Mouse (Mus musculus): ENCODE data around the gene H2al1a. TPM values are rescaled to one million over a fixed set of nuclear protein-coding genes. Genes with fewer than 3 reads are reported as not detected.
"Not testable (repeated sequence)": the region's sequence is repeated elsewhere in the genome, so short reads cannot be mapped to it uniquely, and the experiment has no call there.

The H2al1a gene
- polyA plus RNA-seq (2014; fragmentation: Nextera tagmentation; extraction: Ambion mirVana) = not detected in 2 replicates

- H3K4me3 ChIP-seq (ENCODE audit: low read depth, low read length); ATAC-seq (ENCODE audit: low read depth); H3K27me3 ChIP-seq (replicated peaks; ENCODE audit: control insufficient read depth, insufficient read depth, low read length); H3K36me3 ChIP-seq (ENCODE audit: control insufficient read depth, insufficient read depth, low read length); H3K9me3 ChIP-seq (ENCODE audit: control insufficient read depth, low read length); H3K9ac ChIP-seq (ENCODE audit: low read depth, low read length); DNase-seq (ENCODE audit: low spot score); H3K4me2 ChIP-seq (ENCODE audit: low read depth, low read length); H3K4me1 ChIP-seq (ENCODE audit: control insufficient read depth, insufficient read depth, low read length); H3K27ac ChIP-seq (replicated peaks; ENCODE audit: low read depth, low read length): not testable (repeated sequence)
- no CpG with 5 or more reads among the region's 3 CpGs for WGBS
Observed at GRCm38 (mm10) chrX:11298957-11299356, at the start of gene H2al1a. TSS of gene H2al1a (plus strand) at chrX:11299257.

GRCm38 (mm10) chrX:11250155-11250554 is 48.9 kb upstream of the H2al1a start:
- Histone ChIP-seq H3K36me3 (ENCODE audit: control insufficient read depth, insufficient read depth, low read length) (no peaks in the 10 kb centered on the region), H3K27me3 (replicated peaks; ENCODE audit: control insufficient read depth, insufficient read depth, low read length) (peaks cover 10% of the 10 kb centered on the region), H3K4me2 (ENCODE audit: low read depth, low read length) (no peak overlapping the region), H3K27ac (replicated peaks; ENCODE audit: low read depth, low read length) (no peak overlapping the region), H3K4me1 (ENCODE audit: control insufficient read depth, insufficient read depth, low read length) (0 out of 2 replicates have a peak, but pooled peaks cover 3% of the 10 kb centered on the region), H3K9ac (ENCODE audit: low read depth, low read length) (no peak overlapping the region), H3K4me3 (ENCODE audit: low read depth, low read length) (no peak overlapping the region), H3K9me3 (ENCODE audit: control insufficient read depth, low read length) (no peaks in the 10 kb centered on the region)
- ATAC-seq (ENCODE audit: low read depth) = no peak
- WGBS = 34% methylated on average over 12 of the region's 12 CpGs
- no peak for DNase-seq (ENCODE audit: low spot score)

- 45% methylated on average over 5 of the region's 5 CpGs for WGBS
- Histone ChIP-seq H3K27me3 (replicated peaks; ENCODE audit: control insufficient read depth, insufficient read depth, low read length) (peaks cover 12% of the 10 kb centered on the region), H3K4me3 (ENCODE audit: low read depth, low read length) (no peak overlapping the region), H3K4me1 (ENCODE audit: control insufficient read depth, insufficient read depth, low read length) (peaks cover 3% of the 10 kb centered on the region; the same call in 1 of the 2 replicates), H3K9me3 (ENCODE audit: control insufficient read depth, low read length) (no peaks in the 10 kb centered on the region), H3K27ac (replicated peaks; ENCODE audit: low read depth, low read length) (no peak overlapping the region), H3K36me3 (ENCODE audit: control insufficient read depth, insufficient read depth, low read length) (no peaks in the 10 kb centered on the region), H3K9ac (ENCODE audit: low read depth, low read length) (no peak overlapping the region), H3K4me2 (ENCODE audit: low read depth, low read length) (0 out of 2 replicates have a peak overlapping the region, but pooled peaks have one; percentile 18)
- ATAC-seq (ENCODE audit: low read depth) (no peak), DNase-seq (ENCODE audit: low spot score) (no peak)
Observed at GRCm38 (mm10) chrX:11254062-11254461, 45.0 kb upstream of the H2al1a start.

GRCm38 (mm10) chrX:11254521-11255207 is 44.4 kb upstream of the H2al1a start:
- ATAC-seq (ENCODE audit: low read depth) (no peak), DNase-seq (ENCODE audit: low spot score) (peak; percentile 38)
- no peak overlapping the region for H3K4me3 ChIP-seq (ENCODE audit: low read depth, low read length)
- peaks cover 12% of the 10 kb centered on the region for H3K27me3 ChIP-seq (replicated peaks; ENCODE audit: control insufficient read depth, insufficient read depth, low read length)
- H3K9ac ChIP-seq (ENCODE audit: low read depth, low read length) = no peak overlapping the region
- H3K4me2 ChIP-seq (ENCODE audit: low read depth, low read length) = peak overlapping the region; percentile 18; the same call in 1 of the 2 replicates
- peaks cover 3% of the 10 kb centered on the region; the same call in 1 of the 2 replicates for H3K4me1 ChIP-seq (ENCODE audit: control insufficient read depth, insufficient read depth, low read length)
- WGBS = 43% methylated on average over 11 of the region's 11 CpGs
- no peak overlapping the region; the same call in 1 of the 2 replicates for H3K27ac ChIP-seq (replicated peaks; ENCODE audit: low read depth, low read length)
- no peaks in the 10 kb centered on the region for H3K9me3 ChIP-seq (ENCODE audit: control insufficient read depth, low read length)
- H3K36me3 ChIP-seq (ENCODE audit: control insufficient read depth, insufficient read depth, low read length) = no peaks in the 10 kb centered on the region

- H3K36me3 ChIP-seq (ENCODE audit: control insufficient read depth, insufficient read depth, low read length) = no peaks in the 10 kb centered on the region
- DNase-seq (ENCODE audit: low spot score) (no peak), ATAC-seq (ENCODE audit: low read depth) (no peak)
- no peak overlapping the region for H3K4me3 ChIP-seq (ENCODE audit: low read depth, low read length)
- H3K9ac ChIP-seq (ENCODE audit: low read depth, low read length) = no peak overlapping the region
- no peaks in the 10 kb centered on the region for H3K9me3 ChIP-seq (ENCODE audit: control insufficient read depth, low read length)
- H3K27ac ChIP-seq (replicated peaks; ENCODE audit: low read depth, low read length) = no peak overlapping the region
- H3K27me3 ChIP-seq (replicated peaks; ENCODE audit: control insufficient read depth, insufficient read depth, low read length) = peaks cover 12% of the 10 kb centered on the region
- no peak overlapping the region for H3K4me2 ChIP-seq (ENCODE audit: low read depth, low read length)
- 45% methylated on average over 8 of the region's 8 CpGs for WGBS
- peaks cover 3% of the 10 kb centered on the region; the same call in 1 of the 2 replicates for H3K4me1 ChIP-seq (ENCODE audit: control insufficient read depth, insufficient read depth, low read length)
Observed at GRCm38 (mm10) chrX:11255564-11256360, 43.3 kb upstream of the H2al1a start.

- H3K4me3 ChIP-seq (ENCODE audit: low read depth, low read length) = no peak overlapping the region
- H3K27ac ChIP-seq (replicated peaks; ENCODE audit: low read depth, low read length) = no peak overlapping the region
- H3K9me3 ChIP-seq (ENCODE audit: control insufficient read depth, low read length) = no peaks in the 10 kb centered on the region
- DNase-seq (ENCODE audit: low spot score) (no peak), ATAC-seq (ENCODE audit: low read depth) (no peak)
- H3K27me3 ChIP-seq (replicated peaks; ENCODE audit: control insufficient read depth, insufficient read depth, low read length) = peaks cover 22% of the 10 kb centered on the region; the same call in 1 of the 2 replicates
- H3K9ac ChIP-seq (ENCODE audit: low read depth, low read length) = no peak overlapping the region
- WGBS = 62% methylated on average over 8 of the region's 8 CpGs
- no peaks in the 10 kb centered on the region for H3K36me3 ChIP-seq (ENCODE audit: control insufficient read depth, insufficient read depth, low read length)
- H3K4me1 ChIP-seq (ENCODE audit: control insufficient read depth, insufficient read depth, low read length) = no peaks in the 10 kb centered on the region
- H3K4me2 ChIP-seq (ENCODE audit: low read depth, low read length) = no peak overlapping the region
Observed at GRCm38 (mm10) chrX:11264918-11265317, 34.1 kb upstream of the H2al1a start.

GRCm38 (mm10) chrX:11267791-11268190 is 31.3 kb upstream of the H2al1a start:
- ATAC-seq (ENCODE audit: low read depth) (no peak), DNase-seq (ENCODE audit: low spot score) (peak; percentile 66)
- Histone ChIP-seq H3K9me3 (ENCODE audit: control insufficient read depth, low read length) (no peaks in the 10 kb centered on the region), H3K36me3 (ENCODE audit: control insufficient read depth, insufficient read depth, low read length) (no peaks in the 10 kb centered on the region), H3K27ac (replicated peaks; ENCODE audit: low read depth, low read length) (no peak overlapping the region), H3K4me3 (ENCODE audit: low read depth, low read length) (no peak overlapping the region), H3K27me3 (replicated peaks; ENCODE audit: control insufficient read depth, insufficient read depth, low read length) (peaks cover 17% of the 10 kb centered on the region; the same call in 1 of the 2 replicates), H3K4me1 (ENCODE audit: control insufficient read depth, insufficient read depth, low read length) (no peaks in the 10 kb centered on the region), H3K4me2 (ENCODE audit: low read depth, low read length) (no peak overlapping the region), H3K9ac (ENCODE audit: low read depth, low read length) (no peak overlapping the region)
- 44% methylated on average over 7 of the region's 7 CpGs for WGBS

- ATAC-seq (ENCODE audit: low read depth) (no peak), DNase-seq (ENCODE audit: low spot score) (no peak)
- H3K9ac ChIP-seq (ENCODE audit: low read depth, low read length) = no peak overlapping the region
- H3K4me3 ChIP-seq (ENCODE audit: low read depth, low read length) = no peak overlapping the region
- H3K36me3 ChIP-seq (ENCODE audit: control insufficient read depth, insufficient read depth, low read length) = no peaks in the 10 kb centered on the region
- H3K4me2 ChIP-seq (ENCODE audit: low read depth, low read length) = no peak overlapping the region
- no peaks in the 10 kb centered on the region for H3K4me1 ChIP-seq (ENCODE audit: control insufficient read depth, insufficient read depth, low read length)
- H3K9me3 ChIP-seq (ENCODE audit: control insufficient read depth, low read length) = no peaks in the 10 kb centered on the region
- no peak overlapping the region for H3K27ac ChIP-seq (replicated peaks; ENCODE audit: low read depth, low read length)
- H3K27me3 ChIP-seq (replicated peaks; ENCODE audit: control insufficient read depth, insufficient read depth, low read length) = peaks cover 17% of the 10 kb centered on the region; the same call in 1 of the 2 replicates
- 78% methylated on average over 3 of the region's 3 CpGs for WGBS
Observed at GRCm38 (mm10) chrX:11269074-11269473, 30.0 kb upstream of the H2al1a start.
